Mouse (Mus musculus): ENCODE measurements at regions not wholly inside any gene's neighbourhood (a gene's known extent, or its start where the extent isn't known, plus 50 kb on each side); places are given as distances from the start of the nearest gene placed in this dataset.

DNA sequence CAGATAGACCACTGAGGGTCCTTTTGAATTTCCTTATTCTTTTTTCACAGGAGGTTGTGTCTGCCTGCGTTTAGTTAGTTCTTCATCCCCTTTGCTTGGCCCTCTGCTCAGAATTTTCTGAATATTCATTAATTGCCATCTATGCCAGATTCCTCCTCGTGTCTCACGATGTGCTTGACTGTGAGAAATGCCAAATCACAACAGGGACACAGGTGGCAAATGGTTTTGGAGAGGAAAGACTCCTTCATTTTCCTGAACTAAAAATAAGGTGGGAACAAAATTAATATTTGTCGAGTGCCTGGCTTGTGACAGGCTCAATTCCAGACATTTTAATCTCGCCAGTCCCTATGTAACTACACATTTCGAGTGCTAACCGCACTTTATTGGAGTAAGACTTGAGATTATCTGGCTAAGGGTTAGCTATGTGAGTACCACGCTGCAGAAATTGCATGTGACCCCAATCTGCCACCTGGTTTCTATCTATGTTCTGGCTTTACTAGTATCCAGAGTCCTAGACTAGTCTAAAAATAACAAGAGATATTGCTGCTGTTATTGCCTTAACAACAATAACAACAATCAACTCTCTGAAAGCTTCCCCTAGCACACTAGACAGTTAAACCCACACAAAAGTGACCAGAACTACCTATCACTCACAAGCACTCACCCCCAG lies 156.0 kb upstream of the AI593442 start:
- Histone ChIP-seq H3K27ac (ENCODE audit: low read depth, low read length) (no peak overlapping the region), H3K4me2 (ENCODE audit: low read depth) (no peak overlapping the region), H3K36me3 (ENCODE audit: control insufficient read depth, insufficient read depth, low read length) (no peaks in the 10 kb centered on the region), H3K4me3 (ENCODE audit: low read depth, low read length) (no peak overlapping the region), H3K27me3 (ENCODE audit: control insufficient read depth, insufficient read depth, low read length) (no peaks in the 10 kb centered on the region), H3K9ac (ENCODE audit: low read length) (no peak overlapping the region), H3K9me3 (ENCODE audit: control insufficient read depth, low read length) (no peaks in the 10 kb centered on the region), H3K4me1 (ENCODE audit: control insufficient read depth, insufficient read depth, low read length) (no peaks in the 10 kb centered on the region)
- ATAC-seq (ENCODE audit: insufficient read depth, low FRiP score, low TSS enrichment) (no peak), DNase-seq (ENCODE audit: low spot score) (no peak)
- 90% methylated on average over 8 of the region's 8 CpGs for WGBS

GRCm38 (mm10) chr9:52826781-52827180 lies 147.2 kb upstream of the AI593442 start:
- no peak for DNase-seq (ENCODE audit: low spot score)
- ATAC-seq (ENCODE audit: insufficient read depth, low FRiP score, low TSS enrichment) = no peak
- no peak overlapping the region for H3K27ac ChIP-seq (ENCODE audit: low read depth, low read length)
- H3K4me3 ChIP-seq (ENCODE audit: low read depth, low read length) = no peak overlapping the region
- no peaks in the 10 kb centered on the region for H3K36me3 ChIP-seq (ENCODE audit: control insufficient read depth, insufficient read depth, low read length)
- no peak overlapping the region for H3K9ac ChIP-seq (ENCODE audit: low read length)
- H3K4me1 ChIP-seq (ENCODE audit: control insufficient read depth, insufficient read depth, low read length) = no peaks in the 10 kb centered on the region
- WGBS = 86% methylated on average over 1 of the region's 1 CpGs
- H3K4me2 ChIP-seq (ENCODE audit: low read depth) = no peak overlapping the region
- H3K27me3 ChIP-seq (ENCODE audit: control insufficient read depth, insufficient read depth, low read length) = no peaks in the 10 kb centered on the region
- H3K9me3 ChIP-seq (ENCODE audit: control insufficient read depth, low read length) = no peaks in the 10 kb centered on the region

- Histone ChIP-seq H3K4me2 (ENCODE audit: low read depth) (no peak overlapping the region), H3K27ac (ENCODE audit: low read depth, low read length) (no peak overlapping the region), H3K36me3 (ENCODE audit: control insufficient read depth, insufficient read depth, low read length) (no peaks in the 10 kb centered on the region), H3K9me3 (ENCODE audit: control insufficient read depth, low read length) (no peaks in the 10 kb centered on the region), H3K27me3 (ENCODE audit: control insufficient read depth, insufficient read depth, low read length) (no peaks in the 10 kb centered on the region), H3K4me3 (ENCODE audit: low read depth, low read length) (no peak overlapping the region), H3K9ac (ENCODE audit: low read length) (no peak overlapping the region), H3K4me1 (ENCODE audit: control insufficient read depth, insufficient read depth, low read length) (no peaks in the 10 kb centered on the region)
- DNase-seq (ENCODE audit: low spot score) = no peak
- WGBS = 85% methylated on average over 4 of the region's 4 CpGs
- no peak for ATAC-seq (ENCODE audit: insufficient read depth, low FRiP score, low TSS enrichment)
These were observed 136.7 kb upstream of the AI593442 start for GRCm38 (mm10) chr9:52816309-52816708.

DNA sequence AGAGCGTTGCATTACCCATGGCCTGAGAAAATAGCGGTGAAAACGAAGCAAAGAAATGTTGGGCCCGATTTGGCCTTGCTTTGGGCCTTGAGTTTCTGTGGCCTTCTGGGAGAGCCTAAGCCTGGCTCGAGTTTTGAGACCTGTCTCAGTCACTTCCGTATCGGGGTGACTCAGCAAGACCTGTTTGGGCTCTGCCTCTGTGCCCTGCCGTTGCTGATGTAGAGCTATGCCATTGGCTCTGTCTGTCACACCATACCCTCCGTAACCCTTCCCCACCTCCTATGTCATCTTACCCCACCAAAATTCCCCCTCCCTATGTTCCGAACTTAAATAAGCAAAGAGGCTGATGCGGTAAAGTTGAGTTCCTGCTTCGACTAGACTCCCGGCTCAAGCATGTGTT lies 123.4 kb upstream of the AI593442 start:
- no peak for DNase-seq (ENCODE audit: low spot score)
- H3K27ac ChIP-seq (ENCODE audit: low read depth, low read length) = no peak overlapping the region
- no peaks in the 10 kb centered on the region for H3K4me1 ChIP-seq (ENCODE audit: control insufficient read depth, insufficient read depth, low read length)
- H3K9me3 ChIP-seq (ENCODE audit: control insufficient read depth, low read length) = no peaks in the 10 kb centered on the region
- no peak overlapping the region for H3K4me2 ChIP-seq (ENCODE audit: low read depth)
- ATAC-seq (ENCODE audit: insufficient read depth, low FRiP score, low TSS enrichment) = no peak
- H3K36me3 ChIP-seq (ENCODE audit: control insufficient read depth, insufficient read depth, low read length) = no peaks in the 10 kb centered on the region
- H3K4me3 ChIP-seq (ENCODE audit: low read depth, low read length) = no peak overlapping the region
- no peaks in the 10 kb centered on the region for H3K27me3 ChIP-seq (ENCODE audit: control insufficient read depth, insufficient read depth, low read length)
- no peak overlapping the region for H3K9ac ChIP-seq (ENCODE audit: low read length)
- WGBS = 95% methylated on average over 13 of the region's 13 CpGs

- Histone ChIP-seq H3K27ac (ENCODE audit: low read depth, low read length) (no peak overlapping the region), H3K9ac (ENCODE audit: low read length) (no peak overlapping the region), H3K36me3 (ENCODE audit: control insufficient read depth, insufficient read depth, low read length) (no peaks in the 10 kb centered on the region), H3K4me3 (ENCODE audit: low read depth, low read length) (no peak overlapping the region), H3K4me2 (ENCODE audit: low read depth) (no peak overlapping the region), H3K9me3 (ENCODE audit: control insufficient read depth, low read length) (no peaks in the 10 kb centered on the region), H3K4me1 (ENCODE audit: control insufficient read depth, insufficient read depth, low read length) (no peaks in the 10 kb centered on the region), H3K27me3 (ENCODE audit: control insufficient read depth, insufficient read depth, low read length) (no peaks in the 10 kb centered on the region)
- 93% methylated on average over 5 of the region's 5 CpGs for WGBS
- ATAC-seq (ENCODE audit: insufficient read depth, low FRiP score, low TSS enrichment) = no peak
- no peak for DNase-seq (ENCODE audit: low spot score)
These were observed 122.2 kb upstream of the AI593442 start for GRCm38 (mm10) chr9:52801801-52802200.

DNA sequence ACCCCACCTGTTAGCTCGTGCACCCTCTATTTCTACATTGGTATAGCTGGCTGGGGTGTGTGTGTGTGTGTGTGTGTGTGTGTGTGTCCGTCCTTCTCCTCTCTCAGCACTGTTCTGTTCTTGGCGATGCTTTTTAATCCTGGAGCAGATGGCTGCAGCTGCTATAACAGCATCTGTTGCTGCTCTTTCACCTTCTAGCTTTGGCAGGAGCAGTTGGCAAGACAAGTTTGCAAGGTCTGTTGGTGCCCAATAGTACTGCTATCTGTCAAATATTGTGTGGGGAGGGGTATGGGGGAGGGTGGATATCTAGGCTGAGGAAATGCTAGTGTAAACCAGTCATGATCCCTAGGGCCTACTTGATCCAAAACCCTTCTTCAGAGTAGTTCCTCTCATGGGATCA lies 120.9 kb upstream of the AI593442 start:
- no peaks in the 10 kb centered on the region for H3K36me3 ChIP-seq (ENCODE audit: control insufficient read depth, insufficient read depth, low read length)
- no peaks in the 10 kb centered on the region for H3K4me1 ChIP-seq (ENCODE audit: control insufficient read depth, insufficient read depth, low read length)
- H3K4me3 ChIP-seq (ENCODE audit: low read depth, low read length) = no peak overlapping the region
- no peak overlapping the region for H3K27ac ChIP-seq (ENCODE audit: low read depth, low read length)
- DNase-seq (ENCODE audit: low spot score) = no peak
- no peaks in the 10 kb centered on the region for H3K27me3 ChIP-seq (ENCODE audit: control insufficient read depth, insufficient read depth, low read length)
- no peak for ATAC-seq (ENCODE audit: insufficient read depth, low FRiP score, low TSS enrichment)
- 66% methylated on average over 3 of the region's 3 CpGs for WGBS
- no peak overlapping the region for H3K9ac ChIP-seq (ENCODE audit: low read length)
- no peak overlapping the region for H3K4me2 ChIP-seq (ENCODE audit: low read depth)
- H3K9me3 ChIP-seq (ENCODE audit: control insufficient read depth, low read length) = no peaks in the 10 kb centered on the region

- Histone ChIP-seq H3K27ac (ENCODE audit: low read depth, low read length) (no peak overlapping the region), H3K27me3 (ENCODE audit: control insufficient read depth, insufficient read depth, low read length) (no peaks in the 10 kb centered on the region), H3K4me1 (ENCODE audit: control insufficient read depth, insufficient read depth, low read length) (no peaks in the 10 kb centered on the region), H3K9me3 (ENCODE audit: control insufficient read depth, low read length) (no peaks in the 10 kb centered on the region), H3K9ac (ENCODE audit: low read length) (no peak overlapping the region), H3K4me2 (ENCODE audit: low read depth) (no peak overlapping the region), H3K36me3 (ENCODE audit: control insufficient read depth, insufficient read depth, low read length) (no peaks in the 10 kb centered on the region), H3K4me3 (ENCODE audit: low read depth, low read length) (no peak overlapping the region)
- DNase-seq (ENCODE audit: low spot score) = no peak
- 50% methylated on average over 1 of the region's 1 CpGs for WGBS
- ATAC-seq (ENCODE audit: insufficient read depth, low FRiP score, low TSS enrichment) = no peak
These were observed 113.0 kb upstream of the AI593442 start for GRCm38 (mm10) chr9:52792596-52792995.

- Histone ChIP-seq H3K27ac (ENCODE audit: low read depth, low read length) (no peak overlapping the region), H3K27me3 (ENCODE audit: control insufficient read depth, insufficient read depth, low read length) (no peaks in the 10 kb centered on the region), H3K4me3 (ENCODE audit: low read depth, low read length) (no peak overlapping the region), H3K9ac (ENCODE audit: low read length) (no peak overlapping the region), H3K4me1 (ENCODE audit: control insufficient read depth, insufficient read depth, low read length) (no peaks in the 10 kb centered on the region), H3K4me2 (ENCODE audit: low read depth) (no peak overlapping the region), H3K36me3 (ENCODE audit: control insufficient read depth, insufficient read depth, low read length) (no peaks in the 10 kb centered on the region), H3K9me3 (ENCODE audit: control insufficient read depth, low read length) (no peaks in the 10 kb centered on the region)
- ATAC-seq (ENCODE audit: insufficient read depth, low FRiP score, low TSS enrichment) (no peak), DNase-seq (ENCODE audit: low spot score) (no peak)
- WGBS = 89% methylated on average over 3 of the region's 3 CpGs
These were observed 102.9 kb upstream of the AI593442 start for GRCm38 (mm10) chr9:52782520-52782919.

GRCm38 (mm10) chr9:52776542-52776941 lies 97.0 kb upstream of the AI593442 start:
- Histone ChIP-seq H3K27ac (ENCODE audit: low read depth, low read length) (no peak overlapping the region), H3K4me3 (ENCODE audit: low read depth, low read length) (no peak overlapping the region), H3K9me3 (ENCODE audit: control insufficient read depth, low read length) (no peaks in the 10 kb centered on the region), H3K36me3 (ENCODE audit: control insufficient read depth, insufficient read depth, low read length) (no peaks in the 10 kb centered on the region), H3K4me1 (ENCODE audit: control insufficient read depth, insufficient read depth, low read length) (no peaks in the 10 kb centered on the region), H3K4me2 (ENCODE audit: low read depth) (no peak overlapping the region), H3K27me3 (ENCODE audit: control insufficient read depth, insufficient read depth, low read length) (no peaks in the 10 kb centered on the region), H3K9ac (ENCODE audit: low read length) (no peak overlapping the region)
- DNase-seq (ENCODE audit: low spot score) = no peak
- WGBS = 40% methylated on average over 6 of the region's 6 CpGs
- no peak for ATAC-seq (ENCODE audit: insufficient read depth, low FRiP score, low TSS enrichment)
